Mouse (Mus musculus): ENCODE results near the gene Nin. TPM values are rescaled to one million over a fixed set of nuclear protein-coding genes. Genes with fewer than 3 reads are reported as not detected.

The Nin gene
- polyA plus RNA-seq, 1 experiment from 2014 or later: 7.9 TPM

DNA sequence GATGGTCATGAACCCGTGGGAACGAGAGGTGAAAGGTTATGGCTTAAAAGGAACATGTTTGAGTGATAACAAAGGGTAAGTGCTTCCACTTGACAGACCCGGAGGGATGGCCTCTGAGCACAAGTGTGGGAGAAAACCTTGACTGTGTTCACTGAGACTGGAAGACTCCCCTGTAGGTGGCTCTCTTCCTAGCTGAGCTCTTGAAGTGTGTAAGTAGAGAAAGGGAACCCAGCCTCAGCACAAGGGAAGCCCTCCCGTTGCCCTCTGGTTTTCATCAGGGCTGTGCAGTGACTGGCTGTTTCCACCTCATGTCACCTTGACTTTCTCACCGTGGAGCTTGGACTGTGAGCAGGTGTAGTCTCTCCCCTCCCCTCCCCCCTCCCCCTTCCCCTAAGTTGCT lies 15.6 kb upstream of the Nin start:
- H3K4me3 ChIP-seq (replicated peaks; ENCODE audit: low read depth, low read length): no peak overlapping the region
- WGBS: 47% methylated on average over 5 of the region's 5 CpGs
- H3K9ac ChIP-seq (ENCODE audit: low read depth, low read length): no peak overlapping the region
- no peak overlapping the region for H3K4me2 ChIP-seq (ENCODE audit: low read length)
- ATAC-seq (replicated peaks; ENCODE audit: low FRiP score, low read depth) (peak; percentile 17; the same call in 1 of the 2 replicates), DNase-seq (ENCODE audit: low spot score) (no peak)
- H3K4me1 ChIP-seq (replicated peaks; ENCODE audit: insufficient read depth, low read length): 0 out of 2 replicates have a peak, but pooled peaks cover 4% of the 10 kb centered on the region
- no peaks in the 10 kb centered on the region for H3K36me3 ChIP-seq (ENCODE audit: insufficient read depth, low read length)
- H3K9me3 ChIP-seq (replicated peaks; ENCODE audit: low read length): no peaks in the 10 kb centered on the region
- no peaks in the 10 kb centered on the region for H3K27me3 ChIP-seq (ENCODE audit: insufficient read depth, low read length)
- TF ChIP-seq CTCF (IDR thresholded peaks at IDR 0.05; ENCODE audit: low read depth): peak; percentile 51; the same call in 1 of the 2 replicates
- no peak overlapping the region for H3K27ac ChIP-seq

DNA sequence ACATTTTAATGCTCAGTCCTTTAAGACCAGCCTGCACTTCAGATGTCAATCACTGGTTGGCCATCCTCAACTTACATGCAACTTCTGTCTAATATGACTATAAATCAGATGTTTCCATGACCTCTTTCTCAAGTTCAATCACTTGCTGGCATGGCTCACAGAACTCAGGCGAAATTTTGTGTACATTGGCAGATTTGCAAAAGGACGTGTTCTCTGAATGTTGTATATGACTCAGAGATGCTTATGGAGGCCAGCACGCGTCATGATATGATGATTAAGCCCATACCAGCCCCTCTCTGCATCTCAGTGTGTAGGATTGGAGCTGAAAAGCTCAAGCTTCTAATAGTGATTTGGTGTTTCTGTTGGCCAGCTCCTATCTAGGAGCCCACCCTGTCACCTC lies 13.1 kb upstream of the Nin start:
- 77% methylated on average over 4 of the region's 4 CpGs for WGBS
- H3K9me3 ChIP-seq (replicated peaks; ENCODE audit: low read length): no peaks in the 10 kb centered on the region
- H3K27ac ChIP-seq: no peak overlapping the region
- 0 out of 2 replicates have a peak, but pooled peaks cover 4% of the 10 kb centered on the region for H3K4me1 ChIP-seq (replicated peaks; ENCODE audit: insufficient read depth, low read length)
- TF ChIP-seq CTCF (IDR thresholded peaks at IDR 0.05; ENCODE audit: low read depth): no peak
- DNase-seq (ENCODE audit: low spot score) (no peak), ATAC-seq (replicated peaks; ENCODE audit: low FRiP score, low read depth) (no peak)
- H3K27me3 ChIP-seq (ENCODE audit: insufficient read depth, low read length): no peaks in the 10 kb centered on the region
- no peak overlapping the region for H3K9ac ChIP-seq (ENCODE audit: low read depth, low read length)
- no peaks in the 10 kb centered on the region for H3K36me3 ChIP-seq (ENCODE audit: insufficient read depth, low read length)
- no peak overlapping the region for H3K4me3 ChIP-seq (replicated peaks; ENCODE audit: low read depth, low read length)
- no peak overlapping the region for H3K4me2 ChIP-seq (ENCODE audit: low read length)

DNA sequence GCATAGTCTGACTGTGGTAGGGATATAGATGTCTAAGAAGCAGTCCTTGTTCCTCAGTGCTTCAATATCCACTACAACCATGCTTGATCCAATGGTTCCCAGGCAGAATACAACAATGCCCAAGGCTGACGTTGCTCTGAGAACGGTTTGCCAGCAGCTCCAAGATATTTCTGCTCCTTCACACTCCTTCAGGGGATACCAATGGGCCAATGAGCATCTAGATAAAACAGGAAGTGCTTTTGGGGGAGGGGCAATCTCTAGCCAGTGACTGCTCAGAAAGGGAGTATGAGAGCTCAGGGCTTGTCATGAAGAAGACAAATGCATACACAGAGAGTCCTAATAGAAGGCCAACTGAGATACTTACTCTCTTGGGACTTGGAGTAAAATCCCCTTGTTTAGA lies 6.0 kb upstream of the Nin start:
- no peaks in the 10 kb centered on the region for H3K36me3 ChIP-seq (ENCODE audit: insufficient read depth, low read length)
- no peak overlapping the region for H3K9ac ChIP-seq (ENCODE audit: low read depth, low read length)
- no peaks in the 10 kb centered on the region for H3K27me3 ChIP-seq (ENCODE audit: insufficient read depth, low read length)
- DNase-seq (ENCODE audit: low spot score): no peak
- H3K4me1 ChIP-seq (replicated peaks; ENCODE audit: insufficient read depth, low read length): no peaks in the 10 kb centered on the region
- no peak overlapping the region for H3K4me3 ChIP-seq (replicated peaks; ENCODE audit: low read depth, low read length)
- WGBS: 42% methylated on average over 2 of the region's 2 CpGs
- no peak overlapping the region for H3K4me2 ChIP-seq (ENCODE audit: low read length)
- no peaks in the 10 kb centered on the region for H3K9me3 ChIP-seq (replicated peaks; ENCODE audit: low read length)
- TF ChIP-seq CTCF (IDR thresholded peaks at IDR 0.05; ENCODE audit: low read depth): no peak
- H3K27ac ChIP-seq: no peak overlapping the region
- no peak for ATAC-seq (replicated peaks; ENCODE audit: low FRiP score, low read depth)

DNA sequence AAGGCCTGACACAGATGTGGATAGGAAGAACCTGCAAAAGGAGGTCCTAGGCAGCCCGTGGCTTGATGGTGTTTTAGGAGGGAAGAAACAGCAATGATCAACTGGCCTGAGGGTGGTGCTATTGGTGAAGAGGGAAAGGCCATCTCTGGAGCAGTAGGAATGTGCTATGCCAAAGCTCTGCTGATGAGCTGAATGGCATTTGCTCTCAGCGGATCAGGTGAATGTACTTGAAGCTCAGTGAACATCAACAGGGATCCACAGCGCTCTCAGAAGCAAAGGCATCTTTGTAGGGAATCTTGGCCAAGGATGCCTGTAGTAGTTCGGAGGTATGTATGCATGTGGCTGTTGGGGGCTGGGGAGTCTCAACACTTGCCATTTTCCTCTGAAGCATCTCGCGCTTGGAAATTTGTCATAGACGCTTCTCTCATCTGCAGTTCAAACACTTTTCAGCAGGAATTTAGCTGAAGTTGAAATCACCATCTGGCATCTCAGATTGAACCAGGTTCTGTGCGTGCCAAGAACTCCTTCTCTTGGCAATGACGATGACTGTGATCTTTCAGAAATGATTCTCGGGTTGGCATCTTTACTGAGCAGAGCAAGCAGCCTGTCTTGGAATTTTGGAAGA lies 5.3 kb upstream of the Nin start:
- no peak overlapping the region for H3K4me3 ChIP-seq (replicated peaks; ENCODE audit: low read depth, low read length)
- H3K4me1 ChIP-seq (replicated peaks; ENCODE audit: insufficient read depth, low read length): no peaks in the 10 kb centered on the region
- DNase-seq (ENCODE audit: low spot score) (no peak), ATAC-seq (replicated peaks; ENCODE audit: low FRiP score, low read depth) (no peak)
- no peaks in the 10 kb centered on the region for H3K27me3 ChIP-seq (ENCODE audit: insufficient read depth, low read length)
- no peaks in the 10 kb centered on the region for H3K9me3 ChIP-seq (replicated peaks; ENCODE audit: low read length)
- H3K27ac ChIP-seq: no peak overlapping the region
- no peak overlapping the region for H3K9ac ChIP-seq (ENCODE audit: low read depth, low read length)
- TF ChIP-seq CTCF (IDR thresholded peaks at IDR 0.05; ENCODE audit: low read depth): peak; percentile 20; the same call in 1 of the 2 replicates
- no peaks in the 10 kb centered on the region for H3K36me3 ChIP-seq (ENCODE audit: insufficient read depth, low read length)
- WGBS: 93% methylated on average over 10 of the region's 10 CpGs
- no peak overlapping the region for H3K4me2 ChIP-seq (ENCODE audit: low read length)

DNA sequence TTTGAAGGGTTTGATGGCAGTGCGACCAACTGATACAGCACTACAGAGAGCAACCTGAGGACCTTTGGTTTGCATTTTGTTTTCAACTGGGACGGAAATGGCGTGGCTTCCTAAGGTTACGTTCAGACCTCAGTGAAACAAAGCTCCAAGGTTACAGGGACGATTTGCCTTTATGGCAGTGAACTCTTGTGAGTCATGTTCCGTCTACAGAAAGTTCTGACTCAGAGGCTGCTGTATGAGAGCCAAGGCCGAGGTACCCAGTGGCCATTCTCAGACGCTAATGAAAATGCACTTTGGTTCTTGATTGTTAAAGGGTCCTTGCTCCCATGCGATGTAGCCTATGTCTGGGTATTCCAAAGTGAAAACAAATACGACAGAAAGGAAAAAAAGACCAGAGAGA lies 3.6 kb upstream of the Nin start:
- Histone ChIP-seq H3K36me3 (ENCODE audit: insufficient read depth, low read length) (no peaks in the 10 kb centered on the region), H3K4me1 (replicated peaks; ENCODE audit: insufficient read depth, low read length) (no peaks in the 10 kb centered on the region), H3K9me3 (replicated peaks; ENCODE audit: low read length) (no peaks in the 10 kb centered on the region), H3K27me3 (ENCODE audit: insufficient read depth, low read length) (no peaks in the 10 kb centered on the region), H3K4me2 (ENCODE audit: low read length) (no peak overlapping the region), H3K27ac (no peak overlapping the region), H3K4me3 (replicated peaks; ENCODE audit: low read depth, low read length) (no peak overlapping the region), H3K9ac (ENCODE audit: low read depth, low read length) (no peak overlapping the region)
- ATAC-seq (replicated peaks; ENCODE audit: low FRiP score, low read depth) (no peak), DNase-seq (ENCODE audit: low spot score) (no peak)
- no peak for TF ChIP-seq CTCF (IDR thresholded peaks at IDR 0.05; ENCODE audit: low read depth)
- WGBS: 74% methylated on average over 10 of the region's 10 CpGs

DNA sequence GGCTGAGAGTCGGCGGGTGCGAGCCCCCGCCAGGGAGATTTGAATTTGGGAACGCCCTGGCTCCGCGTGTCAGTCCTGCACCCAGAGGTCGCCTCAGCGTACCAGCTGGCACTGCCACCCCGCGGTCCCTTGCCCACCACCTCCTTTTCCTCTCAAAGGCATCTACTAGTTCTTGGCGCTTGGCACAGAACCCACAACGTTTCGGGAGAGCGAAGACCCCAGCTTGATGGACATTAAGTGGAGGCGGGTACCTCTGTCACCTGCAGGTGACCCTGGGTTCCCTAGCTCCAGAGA lies 1.5 kb downstream of the Nin start:
- peaks cover 12% of the 10 kb centered on the region; the same call in 1 of the 2 replicates for H3K4me1 ChIP-seq (replicated peaks; ENCODE audit: insufficient read depth, low read length)
- H3K27me3 ChIP-seq (ENCODE audit: insufficient read depth, low read length): no peaks in the 10 kb centered on the region
- 7% methylated on average over 14 of the region's 16 CpGs for WGBS
- no peaks in the 10 kb centered on the region for H3K36me3 ChIP-seq (ENCODE audit: insufficient read depth, low read length)
- no peak for DNase-seq (ENCODE audit: low spot score)
- peak overlapping the region; percentile 92; the same call in 1 of the 2 replicates for H3K27ac ChIP-seq
- peak overlapping the region; percentile 94 for H3K9ac ChIP-seq (ENCODE audit: low read depth, low read length)
- peak overlapping the region; percentile 100 for H3K4me2 ChIP-seq (ENCODE audit: low read length)
- ATAC-seq (replicated peaks; ENCODE audit: low FRiP score, low read depth): no peak; the same call in 1 of the 2 replicates
- 0 out of 2 replicates have a peak, but pooled peaks have one; percentile 7 for TF ChIP-seq CTCF (IDR thresholded peaks at IDR 0.05; ENCODE audit: low read depth)
- peak overlapping the region; percentile 84 for H3K4me3 ChIP-seq (replicated peaks; ENCODE audit: low read depth, low read length)
- no peaks in the 10 kb centered on the region for H3K9me3 ChIP-seq (replicated peaks; ENCODE audit: low read length)

Measured in kidney, postnatal 0 days (tissue).